Mouse (Mus musculus) heart, adult 2 months (tissue): ENCODE results near the gene 1700029I15Rik. TPM values are rescaled to one million over a fixed set of nuclear protein-coding genes. Genes with fewer than 3 reads are reported as not detected.

ENCODE experiments used
- DNase-seq, 2 experiments: peaks; one replicate each; pipeline ENCODE4 v3.0.0; 2021
- H3K27ac ChIP-seq: fragments of 200-600 bp; 2 replicates; pipeline ENCODE4 v1.8.1; 2022
- H3K27me3 ChIP-seq: fragments of 200-500 bp; 2 replicates; pipeline ENCODE4 v1.6.1; 2012; ENCODE audit warnings: mild to moderate bottlenecking, low read length, inconsistent platforms, mixed read lengths; ENCODE audit not compliant: control insufficient read depth, insufficient read depth
- H3K36me3 ChIP-seq: fragments of 200-500 bp; 2 replicates; pipeline ENCODE4 v1.6.1; 2012; ENCODE audit warnings: low read length, inconsistent platforms; ENCODE audit not compliant: control insufficient read depth, insufficient read depth
- H3K4me1 ChIP-seq: fragments of 200-500 bp; 2 replicates; pipeline ENCODE4 v1.6.1; 2011; ENCODE audit warnings: low read length; ENCODE audit not compliant: control insufficient read depth, insufficient read depth
- H3K4me3 ChIP-seq: fragments of 200-600 bp; 2 replicates; pipeline ENCODE4 v1.8.1; 2022
- H3K79me2 ChIP-seq: fragments of 200-500 bp; replicated peaks from 2 replicates; pipeline ENCODE4 v1.6.1; 2012; ENCODE audit warnings: mild to moderate bottlenecking, inconsistent platforms, low read length, moderate library complexity, mixed read lengths; ENCODE audit not compliant: control insufficient read depth, insufficient read depth
- H3K9ac ChIP-seq: fragments of 200-500 bp; 2 replicates; pipeline ENCODE4 v1.6.1; 2012; ENCODE audit warnings: low read depth, mild to moderate bottlenecking, control low read depth, inconsistent platforms, low read length, mixed read lengths
- CTCF ChIP-seq: fragments of 200-600 bp; IDR thresholded peaks from 2 replicates; pipeline ENCODE4 v1.8.1; 2022; ENCODE audit warnings: antibody characterized with exemption, mild to moderate bottlenecking, moderate library complexity
- EP300 ChIP-seq: fragments of 200-500 bp; IDR thresholded peaks from 2 replicates; pipeline ENCODE4 v1.6.1; 2011; ENCODE audit warnings: low read depth, low read length, control low read depth; ENCODE audit not compliant: insufficient read depth
- POLR2A ChIP-seq: fragments of 200-500 bp; IDR thresholded peaks from 2 replicates; pipeline ENCODE4 v1.6.1; 2011; ENCODE audit warnings: mild to moderate bottlenecking, low read depth, low read length, control low read depth; ENCODE audit not compliant: insufficient read depth
- WGBS: fragments of 180-500 bp; shearing (Covaris S2); methylation state at CpG from one replicate; pipeline ENCODE4 v1.1.7; 2018; 5-methylcytosine and 5-hydroxymethylcytosine counted together
- intact Hi-C: fragments of 180-260 bp; cut with DNase I; formaldehyde crosslinking; loops from one replicate; pipeline ENCODE4 v1.15.1; 2025
- polyA plus RNA-seq: library from polyadenylated mRNA; depleted of rRNA; stranded (reverse); fragments of >200 nt; gene quantifications from 2 replicates; pipeline ENCODE4 v1.2.3, GENCODE M21; 2012
- total RNA-seq, 2 experiments: library from RNA; stranded (reverse); gene quantifications; 2 replicates each; pipeline ENCODE4 v1.2.3; 2021

1700029I15Rik gene
- total and polyA plus RNA-seq, 3 experiments: 0.63 to 2.8 (median 1.1) TPM

DNA sequence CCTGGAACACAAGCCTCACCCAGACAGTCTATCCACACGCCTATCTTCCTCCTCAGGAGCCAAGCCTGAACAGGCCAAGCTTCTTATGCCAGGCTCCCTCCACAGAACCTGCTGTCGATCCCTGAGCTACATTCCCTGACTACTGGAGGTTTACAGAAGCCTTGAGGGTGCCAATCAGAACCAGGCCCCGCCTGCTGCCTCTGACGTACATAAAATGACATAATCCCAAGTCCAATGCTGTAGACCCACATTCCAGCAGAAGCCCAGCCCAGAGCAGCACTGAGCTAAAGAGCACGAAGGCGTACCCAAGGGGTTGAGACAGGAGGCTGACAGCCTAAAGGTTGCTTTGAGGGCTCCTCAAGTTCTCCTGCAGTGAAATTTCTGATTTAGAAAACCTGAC lies 45.5 kb downstream of the 1700029I15Rik start:
- intact Hi-C loops: no loop called here
- Histone ChIP-seq H3K9ac (no peak overlapping the region; the same call in 1 of the 2 replicates), H3K79me2 (no peaks in the 10 kb centered on the region), H3K27me3 (no peaks in the 10 kb centered on the region), H3K27ac (peak overlapping the region; percentile 85), H3K36me3 (peaks cover 39% of the 10 kb centered on the region), H3K4me3 (no peak overlapping the region), H3K4me1 (peaks cover 61% of the 10 kb centered on the region)
- 16% methylated on average over 6 of the region's 6 CpGs for WGBS
- DNase-seq: peak; percentile 79 to 84
- TF ChIP-seq CTCF (no peak), POLR2A (peak; percentile 39; the same call in 1 of the 2 replicates), EP300 (0 out of 2 replicates have a peak, but pooled peaks have one; percentile 31)

DNA sequence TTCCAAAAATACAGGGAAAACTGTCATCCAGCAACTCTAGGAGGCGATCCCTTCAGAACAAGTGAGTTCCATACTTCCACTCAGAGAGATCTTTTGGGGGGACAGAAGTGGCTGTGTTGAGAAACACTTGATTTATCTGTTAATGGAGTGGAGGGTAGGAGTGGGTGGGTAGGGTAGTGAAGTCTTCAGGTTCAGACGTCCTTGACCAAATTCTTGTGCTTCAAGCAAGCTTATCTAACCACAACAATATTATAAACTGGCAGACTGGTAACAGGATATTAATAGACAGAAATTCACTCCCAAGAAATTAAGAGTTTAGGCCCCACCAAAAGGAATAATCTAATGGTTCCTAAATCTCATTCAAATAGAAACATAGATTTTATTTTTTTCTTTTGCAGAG lies 47.8 kb downstream of the 1700029I15Rik start:
- TF ChIP-seq CTCF (no peak), POLR2A (no peak), EP300 (no peak)
- Histone ChIP-seq H3K27me3 (no peaks in the 10 kb centered on the region), H3K9ac (no peak overlapping the region), H3K79me2 (peaks cover 3% of the 10 kb centered on the region; the same call in 1 of the 2 replicates), H3K27ac (peak overlapping the region; percentile 85), H3K4me1 (peaks cover 47% of the 10 kb centered on the region), H3K36me3 (peaks cover 26% of the 10 kb centered on the region), H3K4me3 (no peak overlapping the region)
- no peak for DNase-seq
- WGBS: 44% methylated on average over 2 of the region's 2 CpGs
- intact Hi-C loops: loop anchor here (5.0 kb wide), 1 partner anchor 248 kb away; no protein-coding TSS in a partner anchor

DNA sequence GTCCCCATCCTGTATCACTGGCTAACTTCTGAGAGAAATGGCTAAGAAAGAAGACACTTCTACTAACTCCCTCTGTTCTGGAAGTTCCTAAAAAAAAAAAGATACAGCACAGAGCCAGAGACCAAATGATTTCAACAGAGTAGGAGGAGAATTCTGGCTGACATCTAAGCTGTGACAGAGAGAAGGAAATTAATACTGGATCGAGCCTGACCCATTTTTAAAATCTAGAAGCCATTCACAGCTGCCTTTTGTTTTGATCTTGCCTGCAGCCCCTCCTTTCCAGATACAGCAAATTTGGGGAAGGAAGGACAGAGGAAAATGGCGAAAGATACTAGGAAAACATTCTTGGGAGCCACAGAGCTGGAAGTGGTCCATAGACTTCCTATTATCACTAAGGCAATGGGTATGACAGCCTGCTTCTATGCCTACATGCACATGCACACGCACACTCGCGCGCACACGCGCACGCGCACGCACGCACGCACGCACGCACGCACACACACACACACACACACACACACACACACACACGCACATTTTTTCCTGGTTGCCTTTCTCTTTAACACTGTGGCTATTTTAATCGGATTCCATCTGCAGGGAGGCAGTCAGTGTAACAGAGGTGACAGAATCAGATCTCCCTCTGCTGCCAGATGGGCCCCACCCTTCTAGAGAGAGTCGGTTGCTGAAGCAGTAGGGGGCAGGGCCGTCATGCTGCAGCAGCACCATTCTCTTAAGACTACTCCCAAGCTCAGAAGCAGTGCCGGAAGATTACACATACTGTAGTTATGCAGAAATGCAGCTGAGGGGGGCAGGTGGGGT lies 48.6 kb downstream of the 1700029I15Rik start:
- no peaks in the 10 kb centered on the region for H3K27me3 ChIP-seq
- intact Hi-C loops: loop anchor here (5.0 kb wide), 1 partner anchor 249 kb away; no protein-coding TSS in a partner anchor

DNA sequence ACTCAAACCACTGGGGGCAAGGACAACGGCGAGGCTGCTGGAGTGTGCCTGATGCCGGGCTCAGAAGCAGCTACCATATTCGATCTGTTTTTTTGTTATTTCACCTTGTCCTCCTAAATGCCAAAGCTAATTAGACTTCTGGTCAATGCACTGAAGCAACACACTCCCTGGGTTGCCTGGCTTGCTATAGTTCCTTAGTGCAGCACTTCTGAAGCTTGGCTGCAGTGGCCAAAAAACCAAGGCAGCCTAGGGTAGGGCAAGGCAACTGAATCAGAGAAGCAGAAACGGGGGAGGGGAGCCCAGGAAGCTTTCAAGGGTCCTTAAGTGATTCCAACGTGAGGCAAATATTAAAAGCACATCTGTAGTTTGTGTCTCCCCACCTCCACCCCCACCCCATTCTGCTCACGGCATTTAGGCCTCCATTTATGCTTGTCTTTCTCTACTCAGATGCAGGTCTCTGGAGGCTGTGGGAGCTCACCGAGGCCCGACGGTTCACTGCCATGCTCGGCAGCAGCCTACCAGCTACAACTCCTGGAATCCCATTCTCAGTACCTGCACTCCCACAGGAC lies 49.4 kb downstream of the 1700029I15Rik start:
- intact Hi-C loops: loop anchor here (5.0 kb wide), 1 partner anchor 249 kb away; no protein-coding TSS in a partner anchor
- no peak for TF ChIP-seq EP300
- no peak for TF ChIP-seq CTCF
- TF ChIP-seq POLR2A: no peak

More for the DNA sequence above, 48.6 kb downstream of the 1700029I15Rik start:
- WGBS: 23% methylated on average over 21 of the region's 21 CpGs
- Histone ChIP-seq H3K4me3 (peak overlapping the region; percentile 31), H3K9ac (peak overlapping the region; percentile 29), H3K36me3 (peaks cover 18% of the 10 kb centered on the region), H3K27ac (peak overlapping the region; percentile 85), H3K79me2 (peaks cover 3% of the 10 kb centered on the region; the same call in 1 of the 2 replicates), H3K4me1 (peaks cover 41% of the 10 kb centered on the region)
- TF ChIP-seq POLR2A (peak; percentile 43; the same call in 1 of the 2 replicates), EP300 (peak; percentile 82; the same call in 1 of the 2 replicates), CTCF (no peak)
- peak; percentile 69 to 77 for DNase-seq

DNA sequence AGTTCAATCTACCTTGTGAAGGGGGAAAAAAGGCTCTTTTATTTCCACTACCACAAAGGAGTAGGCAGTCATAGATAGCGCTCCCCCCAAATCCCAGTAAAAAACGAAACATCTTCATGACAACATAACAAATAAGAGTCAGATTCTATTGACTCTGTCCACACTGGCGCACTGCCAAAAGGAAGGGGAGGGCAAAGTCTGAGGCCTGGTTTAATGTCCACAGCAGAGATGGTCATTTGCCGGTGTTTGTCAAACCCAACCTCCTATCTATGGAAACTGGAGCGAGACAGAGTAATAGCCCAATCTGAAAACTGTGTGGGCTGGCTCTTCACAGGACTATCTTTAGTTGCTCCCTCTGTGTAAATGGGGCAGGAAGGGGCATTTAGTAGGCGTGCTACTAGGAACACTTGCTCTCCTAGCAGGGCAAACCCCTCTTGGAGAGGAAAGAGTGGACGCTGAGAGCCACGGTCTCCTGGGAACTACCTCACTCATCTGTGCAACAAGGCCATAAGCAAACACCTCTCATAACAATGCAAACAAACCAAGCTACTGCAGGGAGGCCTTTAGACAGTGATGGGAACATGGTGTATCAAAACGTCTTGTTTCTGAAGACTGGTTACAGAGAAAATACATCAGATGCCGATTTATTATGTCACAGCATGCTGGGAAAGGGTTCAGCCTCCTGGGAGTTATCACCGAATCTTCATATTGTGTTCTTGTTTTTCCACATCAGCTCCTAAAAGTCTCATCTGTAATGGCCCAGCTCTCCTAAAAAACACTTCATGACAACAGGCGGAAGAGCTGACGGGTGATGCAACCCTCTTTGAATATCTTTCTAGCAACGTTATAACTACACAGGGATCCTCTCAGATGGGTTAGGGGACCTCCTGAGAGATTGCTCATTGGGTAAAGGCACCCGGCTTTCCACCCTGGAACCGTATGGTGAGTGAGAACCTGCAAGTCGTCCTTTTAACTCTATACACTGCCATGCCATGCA lies 50.3 kb downstream of the 1700029I15Rik start:
- Histone ChIP-seq H3K27ac (peak overlapping the region; percentile 85), H3K4me3 (peak overlapping the region; percentile 89), H3K9ac (peak overlapping the region; percentile 98), H3K27me3 (no peaks in the 10 kb centered on the region), H3K36me3 (peaks cover 10% of the 10 kb centered on the region), H3K79me2 (peaks cover 3% of the 10 kb centered on the region; the same call in 1 of the 2 replicates), H3K4me1 (peaks cover 33% of the 10 kb centered on the region)
- 22% methylated on average over 17 of the region's 17 CpGs for WGBS
- no peak for TF ChIP-seq CTCF
- no peak for TF ChIP-seq EP300
- TF ChIP-seq POLR2A: no peak
- intact Hi-C loops: loop anchor here (5.0 kb wide), 1 partner anchor 250 kb away; no protein-coding TSS in a partner anchor
- DNase-seq: peak; percentile 66 to 70

More for the DNA sequence above, 49.4 kb downstream of the 1700029I15Rik start:
- H3K27ac ChIP-seq: peak overlapping the region; percentile 85
- DNase-seq: no peak
- no peaks in the 10 kb centered on the region for H3K27me3 ChIP-seq
- H3K4me1 ChIP-seq: peaks cover 36% of the 10 kb centered on the region
- peak overlapping the region; percentile 29 for H3K9ac ChIP-seq
- peaks cover 3% of the 10 kb centered on the region; the same call in 1 of the 2 replicates for H3K79me2 ChIP-seq
- peak overlapping the region; percentile 89 for H3K4me3 ChIP-seq
- H3K36me3 ChIP-seq: peaks cover 11% of the 10 kb centered on the region
- WGBS: 16% methylated on average over 11 of the region's 11 CpGs
